Mouse (Mus musculus) cerebellum, adult 2 months (tissue): Measurements from ENCODE around the gene Nktr. TPM values are rescaled to one million over a fixed set of nuclear protein-coding genes. Genes with fewer than 3 reads are reported as not detected.

Experiments
- DNase-seq, 2 experiments: peaks; one replicate each; pipeline ENCODE4 v3.0.0; 2021
- H3K27ac ChIP-seq: fragments of 200-500 bp; 2 replicates; pipeline ENCODE4 v1.5.1; 2012; ENCODE audit warnings: low read length, control low read depth, inconsistent platforms; ENCODE audit not compliant: insufficient read depth
- H3K27me3 ChIP-seq: fragments of 200-500 bp; 2 replicates; pipeline ENCODE4 v1.6.1; 2012; ENCODE audit warnings: inconsistent platforms, mild to moderate bottlenecking, low read length, moderate library complexity; ENCODE audit not compliant: control insufficient read depth, insufficient read depth
- H3K4me1 ChIP-seq: fragments of 200-500 bp; 2 replicates; pipeline ENCODE4 v1.6.1; 2011; ENCODE audit warnings: low read length; ENCODE audit not compliant: control insufficient read depth, insufficient read depth
- H3K4me3 ChIP-seq: fragments of 200-500 bp; replicated peaks from 2 replicates; pipeline ENCODE3; 2011; ENCODE audit warnings: mild to moderate bottlenecking, low read depth, low read length, control low read depth; ENCODE audit not compliant: insufficient read depth
- CTCF ChIP-seq: fragments of 200-500 bp; IDR thresholded peaks from 2 replicates; pipeline ENCODE4 v1.5.1; 2011; ENCODE audit warnings: low read depth, mild to moderate bottlenecking, control low read depth, low read length, moderate library complexity, borderline replicate concordance; ENCODE audit not compliant: insufficient read depth
- POLR2A ChIP-seq: fragments of 200-500 bp; IDR thresholded peaks from 2 replicates; pipeline ENCODE4 v1.6.1; 2011; ENCODE audit warnings: low read length, control low read depth, borderline replicate concordance; ENCODE audit not compliant: insufficient read depth
- WGBS: fragments of 180-500 bp; shearing (Covaris S2); methylation state at CpG from one replicate; pipeline ENCODE4 v1.1.7; 2018; 5-methylcytosine and 5-hydroxymethylcytosine counted together
- polyA plus RNA-seq: library from polyadenylated mRNA; depleted of rRNA; stranded (reverse); fragments of >200 nt; gene quantifications from 2 replicates; pipeline ENCODE4 v1.2.3, GENCODE M21; 2012

The Nktr gene
- polyA plus RNA-seq, 1 experiment = 130 TPM

GRCm38 (mm10) chr9:121697150-121698049, 21.6 kb upstream of the Nktr start:
- H3K27ac ChIP-seq = no peak overlapping the region
- H3K4me1 ChIP-seq = no peaks in the 10 kb centered on the region
- 97% methylated on average over 1 of the region's 1 CpGs for WGBS
- DNase-seq = peak; percentile 41 to 67
- TF ChIP-seq POLR2A (no peak), CTCF (peak; percentile 82)
- H3K27me3 ChIP-seq = no peaks in the 10 kb centered on the region
- H3K4me3 ChIP-seq = no peak overlapping the region

GRCm38 (mm10) chr9:121704261-121704645, 14.7 kb upstream of the Nktr start:
- no peaks in the 10 kb centered on the region for H3K27me3 ChIP-seq
- TF ChIP-seq POLR2A (no peak), CTCF (no peak)
- H3K4me3 ChIP-seq = peak overlapping the region; percentile 59
- 25% methylated on average over 11 of the region's 11 CpGs for WGBS
- DNase-seq = no peak
- H3K4me1 ChIP-seq = peaks cover 5% of the 10 kb centered on the region
- H3K27ac ChIP-seq = no peak overlapping the region

GRCm38 (mm10) chr9:121704646-121705625, 14.0 kb upstream of the Nktr start, which contains the start of gene Sec22c:
Gene Sec22c (minus strand): TSS chr9:121705490.
- WGBS = 1% methylated on average over 69 of the region's 69 CpGs
- H3K4me3 ChIP-seq = peak within 1 kb of the TSS; percentile 59
- no peak for TF ChIP-seq CTCF
- peak; percentile 50; the same call in 1 of the 2 replicates for TF ChIP-seq POLR2A
- H3K27me3 ChIP-seq = no peaks in the 10 kb centered on the region
- H3K4me1 ChIP-seq = peaks cover 5% of the 10 kb centered on the region
- H3K27ac ChIP-seq = no peak within 1 kb of the TSS
- DNase-seq = peak; percentile 88 to 90

- Histone ChIP-seq H3K27ac (no peak overlapping the region), H3K4me1 (peaks cover 5% of the 10 kb centered on the region), H3K4me3 (no peak overlapping the region), H3K27me3 (no peaks in the 10 kb centered on the region)
- WGBS = 80% methylated on average over 6 of the region's 6 CpGs
- TF ChIP-seq CTCF = no peak
- TF ChIP-seq POLR2A = no peak
- no peak for DNase-seq
Observed at GRCm38 (mm10) chr9:121706029-121706675, 12.8 kb upstream of the Nktr start.

GRCm38 (mm10) chr9:121707801-121708200, 11.2 kb upstream of the Nktr start:
- Histone ChIP-seq H3K27me3 (no peaks in the 10 kb centered on the region), H3K27ac (no peak overlapping the region), H3K4me1 (peaks cover 8% of the 10 kb centered on the region), H3K4me3 (no peak overlapping the region)
- WGBS = 72% methylated on average over 6 of the region's 6 CpGs
- TF ChIP-seq POLR2A = no peak
- DNase-seq = no peak

GRCm38 (mm10) chr9:121708506-121709486, 10.2 kb upstream of the Nktr start:
- WGBS = 67% methylated on average over 7 of the region's 7 CpGs
- Histone ChIP-seq H3K27me3 (no peaks in the 10 kb centered on the region), H3K4me3 (no peak overlapping the region), H3K27ac (no peak overlapping the region), H3K4me1 (peaks cover 8% of the 10 kb centered on the region)
- no peak for TF ChIP-seq POLR2A
- TF ChIP-seq CTCF = no peak
- DNase-seq = no peak
